Mouse (Mus musculus): ENCODE results near the gene Anxa2. TPM values are rescaled to one million over a fixed set of nuclear protein-coding genes. Genes with fewer than 3 reads are reported as not detected.

Gene Anxa2
- polyA plus RNA-seq, 1 experiment from 2014 or later: 356 TPM

GRCm38 (mm10) chr9:69451886-69452810 is 1.3 kb upstream of the Anxa2 start:
- ATAC-seq (ENCODE audit: low read depth): no peak
- 93% methylated on average over 10 of the region's 10 CpGs for WGBS
- H3K27ac ChIP-seq (replicated peaks): no peak overlapping the region

GRCm38 (mm10) chr9:69453901-69454666 is 664 bp downstream of the Anxa2 start:
- 6% methylated on average over 32 of the region's 32 CpGs for WGBS
- H3K4me2 ChIP-seq: peak overlapping the region; percentile 59
- ATAC-seq (ENCODE audit: low read depth): peak; percentile 13; the same call in 1 of the 2 replicates
- H3K4me3 ChIP-seq: peak overlapping the region; percentile 43
- peak overlapping the region; percentile 64 for H3K27ac ChIP-seq (replicated peaks)
- H3K27me3 ChIP-seq: peaks cover 43% of the 10 kb centered on the region
- H3K4me1 ChIP-seq (replicated peaks): peaks cover 50% of the 10 kb centered on the region
- H3K9me3 ChIP-seq: no peaks in the 10 kb centered on the region
- no peaks in the 10 kb centered on the region for H3K36me3 ChIP-seq
- H3K9ac ChIP-seq: peak overlapping the region; percentile 71

More at GRCm38 (mm10) chr9:69451886-69452810, 1.3 kb upstream of the Anxa2 start:
- H3K4me3 ChIP-seq: no peak overlapping the region
- H3K27me3 ChIP-seq: peaks cover 43% of the 10 kb centered on the region
- no peak overlapping the region for H3K9ac ChIP-seq
- H3K4me2 ChIP-seq: no peak overlapping the region
- H3K9me3 ChIP-seq: no peaks in the 10 kb centered on the region
- H3K36me3 ChIP-seq: no peaks in the 10 kb centered on the region
- peaks cover 32% of the 10 kb centered on the region for H3K4me1 ChIP-seq (replicated peaks)

DNA sequence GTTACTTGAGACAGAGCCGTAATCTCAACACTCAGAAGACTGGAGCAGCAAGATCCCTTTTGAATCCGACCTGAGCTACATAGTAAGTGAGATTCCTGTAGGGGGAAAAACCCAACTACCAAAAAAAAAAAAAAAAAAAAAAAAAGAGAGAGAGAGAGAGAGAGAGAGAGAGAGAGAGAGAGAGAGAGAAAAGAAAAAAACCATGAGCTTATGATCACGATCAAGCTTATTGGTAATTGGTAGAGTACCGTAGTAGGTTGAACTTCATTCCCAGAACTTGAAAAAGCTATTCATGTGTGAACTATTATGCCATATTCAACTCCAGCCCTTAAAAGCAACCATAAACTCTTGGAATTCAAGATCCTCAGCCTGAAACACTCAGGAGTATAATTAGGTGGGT is 1.3 kb downstream of the Anxa2 start:
- no peaks in the 10 kb centered on the region for H3K36me3 ChIP-seq
- peaks cover 56% of the 10 kb centered on the region for H3K4me1 ChIP-seq (replicated peaks)
- peaks cover 43% of the 10 kb centered on the region for H3K27me3 ChIP-seq
- no peak for ATAC-seq (ENCODE audit: low read depth)
- H3K4me2 ChIP-seq: peak overlapping the region; percentile 59
- H3K9ac ChIP-seq: peak overlapping the region; percentile 71; the same call in 1 of the 2 replicates
- peak overlapping the region; percentile 43 for H3K4me3 ChIP-seq
- whole genome bisulfite sequencing: 64% methylated on average over 4 of the region's 4 CpGs
- H3K27ac ChIP-seq (replicated peaks): peak overlapping the region; percentile 63
- H3K9me3 ChIP-seq: no peaks in the 10 kb centered on the region

DNA sequence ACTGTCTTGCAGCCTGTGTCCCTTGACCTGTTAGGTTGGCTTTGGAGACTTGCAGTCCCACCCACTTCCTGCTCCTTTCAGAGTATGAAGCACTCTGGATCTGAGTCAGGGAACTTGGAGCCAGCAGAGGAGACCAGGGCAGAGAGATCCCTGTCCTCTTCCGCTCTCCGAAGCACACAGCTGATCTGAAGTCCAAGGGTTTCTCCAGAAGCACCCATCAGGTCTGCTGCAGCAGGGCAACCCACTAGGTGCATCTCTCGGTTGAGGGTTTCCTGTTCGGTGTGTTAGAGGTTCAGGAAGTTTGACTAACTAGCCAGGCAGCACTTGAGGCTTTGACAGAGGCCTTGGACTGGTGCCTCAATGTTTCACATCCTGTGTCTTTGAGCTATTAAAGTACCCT is 2.0 kb downstream of the Anxa2 start:
- no peak overlapping the region for H3K9ac ChIP-seq
- no peaks in the 10 kb centered on the region for H3K9me3 ChIP-seq
- peak overlapping the region; percentile 15; the same call in 1 of the 2 replicates for H3K4me3 ChIP-seq
- peak overlapping the region; percentile 63 for H3K27ac ChIP-seq (replicated peaks)
- no peak for ATAC-seq (ENCODE audit: low read depth)
- no peaks in the 10 kb centered on the region for H3K36me3 ChIP-seq
- WGBS: 84% methylated on average over 4 of the region's 4 CpGs
- H3K4me2 ChIP-seq: peak overlapping the region; percentile 59
- H3K27me3 ChIP-seq: peaks cover 43% of the 10 kb centered on the region
- peaks cover 57% of the 10 kb centered on the region for H3K4me1 ChIP-seq (replicated peaks)

- H3K27me3 ChIP-seq: peaks cover 43% of the 10 kb centered on the region
- H3K9me3 ChIP-seq: no peaks in the 10 kb centered on the region
- no peaks in the 10 kb centered on the region for H3K36me3 ChIP-seq
- no peak overlapping the region for H3K4me3 ChIP-seq
- no peak for ATAC-seq (ENCODE audit: low read depth)
- 82% methylated on average over 15 of the region's 15 CpGs for WGBS
- H3K4me2 ChIP-seq: peak overlapping the region; percentile 59; the same call in 1 of the 2 replicates
- no peak overlapping the region for H3K27ac ChIP-seq (replicated peaks)
- H3K9ac ChIP-seq: no peak overlapping the region
- peaks cover 57% of the 10 kb centered on the region for H3K4me1 ChIP-seq (replicated peaks)
These were observed 3.1 kb downstream of the Anxa2 start for GRCm38 (mm10) chr9:69456406-69457075.

DNA sequence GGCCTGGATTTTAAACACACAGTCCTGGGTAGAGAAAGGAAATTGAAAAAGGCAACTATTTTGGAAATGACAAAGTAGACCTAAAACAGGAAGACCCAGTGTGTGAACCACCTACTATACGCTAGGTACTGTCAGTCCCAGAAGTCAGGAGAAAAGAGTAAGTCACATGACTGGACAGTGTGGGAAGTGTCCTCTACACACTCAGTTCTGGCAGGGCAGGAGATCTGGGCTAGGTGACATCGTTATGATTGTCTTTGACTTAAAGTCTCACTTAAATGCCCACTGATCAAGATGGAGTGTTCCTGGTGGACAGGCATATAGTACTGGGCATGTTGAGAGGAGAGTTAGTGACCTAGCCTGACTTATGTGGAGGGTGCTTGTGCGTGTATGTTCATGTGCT is 3.7 kb downstream of the Anxa2 start:
- peak overlapping the region; percentile 57; the same call in 1 of the 2 replicates for H3K27ac ChIP-seq (replicated peaks)
- H3K9me3 ChIP-seq: no peaks in the 10 kb centered on the region
- no peaks in the 10 kb centered on the region for H3K36me3 ChIP-seq
- peak overlapping the region; percentile 59; the same call in 1 of the 2 replicates for H3K4me2 ChIP-seq
- no peak overlapping the region for H3K9ac ChIP-seq
- H3K4me1 ChIP-seq (replicated peaks): peaks cover 57% of the 10 kb centered on the region
- 97% methylated on average over 3 of the region's 3 CpGs for whole genome bisulfite sequencing
- peaks cover 38% of the 10 kb centered on the region for H3K27me3 ChIP-seq
- no peak for ATAC-seq (ENCODE audit: low read depth)
- no peak overlapping the region for H3K4me3 ChIP-seq

- no peaks in the 10 kb centered on the region for H3K36me3 ChIP-seq
- H3K4me2 ChIP-seq: peak overlapping the region; percentile 10; the same call in 1 of the 2 replicates
- no peak for ATAC-seq (ENCODE audit: low read depth)
- no peak overlapping the region for H3K4me3 ChIP-seq
- 58% methylated on average over 14 of the region's 14 CpGs for whole genome bisulfite sequencing
- no peak overlapping the region for H3K9ac ChIP-seq
- H3K27me3 ChIP-seq: peaks cover 32% of the 10 kb centered on the region
- H3K9me3 ChIP-seq: no peaks in the 10 kb centered on the region
- peak overlapping the region; percentile 57 for H3K27ac ChIP-seq (replicated peaks)
- peaks cover 56% of the 10 kb centered on the region for H3K4me1 ChIP-seq (replicated peaks)
These were observed 4.6 kb downstream of the Anxa2 start for GRCm38 (mm10) chr9:69457747-69458625.

GRCm38 (mm10) chr9:69458982-69459381 is 5.6 kb downstream of the Anxa2 start:
- H3K9ac ChIP-seq: no peak overlapping the region
- H3K27me3 ChIP-seq: peaks cover 23% of the 10 kb centered on the region
- WGBS: 78% methylated on average over 2 of the region's 2 CpGs
- H3K9me3 ChIP-seq: no peaks in the 10 kb centered on the region
- H3K27ac ChIP-seq (replicated peaks): 0 out of 2 replicates have a peak overlapping the region, but pooled peaks have one; percentile 23
- peaks cover 47% of the 10 kb centered on the region for H3K4me1 ChIP-seq (replicated peaks)
- no peak for ATAC-seq (ENCODE audit: low read depth)
- H3K4me2 ChIP-seq: no peak overlapping the region
- H3K36me3 ChIP-seq: no peaks in the 10 kb centered on the region
- no peak overlapping the region for H3K4me3 ChIP-seq

GRCm38 (mm10) chr9:69459876-69460275 is 6.5 kb downstream of the Anxa2 start:
- Histone ChIP-seq H3K9ac (no peak overlapping the region), H3K27ac (replicated peaks) (no peak overlapping the region), H3K9me3 (no peaks in the 10 kb centered on the region), H3K4me1 (replicated peaks) (peaks cover 49% of the 10 kb centered on the region), H3K36me3 (no peaks in the 10 kb centered on the region), H3K4me2 (no peak overlapping the region), H3K27me3 (peaks cover 16% of the 10 kb centered on the region), H3K4me3 (no peak overlapping the region)
- no peak for ATAC-seq (ENCODE audit: low read depth)
- WGBS: 89% methylated on average over 7 of the region's 7 CpGs

DNA sequence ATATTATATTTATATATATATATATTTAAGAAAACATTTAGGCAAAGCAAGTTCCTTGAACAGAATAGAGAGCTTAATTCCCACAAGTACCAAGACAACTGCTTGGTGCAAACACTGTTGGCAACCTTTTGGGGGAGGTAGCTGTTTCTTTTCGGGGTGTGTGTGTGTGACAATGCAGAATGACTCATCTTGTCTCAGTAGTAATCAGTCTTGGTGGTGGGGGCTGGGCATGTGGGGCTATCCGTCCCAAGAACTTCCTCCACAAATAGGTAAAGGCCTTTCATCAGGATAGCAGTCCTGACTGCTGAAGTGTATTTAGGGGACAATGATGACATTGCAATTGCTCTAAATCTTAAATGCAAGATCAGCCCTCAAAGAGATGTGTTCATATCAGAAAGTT is 9.6 kb downstream of the Anxa2 start:
- no peak for ATAC-seq (ENCODE audit: low read depth)
- H3K9me3 ChIP-seq: no peaks in the 10 kb centered on the region
- H3K4me2 ChIP-seq: no peak overlapping the region
- H3K36me3 ChIP-seq: no peaks in the 10 kb centered on the region
- H3K27ac ChIP-seq (replicated peaks): no peak overlapping the region
- no peak overlapping the region for H3K4me3 ChIP-seq
- WGBS: 86% methylated on average over 2 of the region's 2 CpGs
- no peaks in the 10 kb centered on the region for H3K27me3 ChIP-seq
- H3K4me1 ChIP-seq (replicated peaks): peaks cover 32% of the 10 kb centered on the region
- H3K9ac ChIP-seq: no peak overlapping the region

Measured in neural tube, embryonic 13.5 days (tissue).